Mouse (Mus musculus): ENCODE measurements around the gene Mettl26. TPM values are rescaled to one million over a fixed set of nuclear protein-coding genes. Genes with fewer than 3 reads are reported as not detected.
A peak's percentile ranks its signal among the peaks of the same experiment; 100 is the strongest.

Mettl26 gene
- polyA plus RNA-seq, 1 experiment from 2014 or later: 73.9 TPM

- no peak for ATAC-seq (ENCODE audit: low read depth)
- H3K4me3 ChIP-seq (ENCODE audit: low read depth, low read length): no peak overlapping the region
- peaks cover 25% of the 10 kb centered on the region; the same call in 1 of the 2 replicates for H3K36me3 ChIP-seq (ENCODE audit: control insufficient read depth, insufficient read depth, low read length)
Observed at GRCm38 (mm10) chr17:25886806-25887205, 11.9 kb downstream of the Mettl26 start.

GRCm38 (mm10) chr17:25887467-25887866, 12.6 kb downstream of the Mettl26 start:
- no peak for ATAC-seq (ENCODE audit: low read depth)
- whole genome bisulfite sequencing: 91% methylated on average over 10 of the region's 10 CpGs
- H3K9me3 ChIP-seq (ENCODE audit: control insufficient read depth, low read length): no peaks in the 10 kb centered on the region
- H3K27ac ChIP-seq (ENCODE audit: low read depth, low read length): no peak overlapping the region
- no peak overlapping the region for H3K4me3 ChIP-seq (ENCODE audit: low read depth, low read length)
- no peaks in the 10 kb centered on the region for H3K27me3 ChIP-seq (ENCODE audit: control insufficient read depth, insufficient read depth, low read length)
- H3K4me2 ChIP-seq (ENCODE audit: low read depth, low read length): no peak overlapping the region
- no peaks in the 10 kb centered on the region for H3K4me1 ChIP-seq (ENCODE audit: control insufficient read depth, insufficient read depth, low read length)
- H3K9ac ChIP-seq (replicated peaks; ENCODE audit: low read depth, low read length): no peak overlapping the region
- peaks cover 25% of the 10 kb centered on the region; the same call in 1 of the 2 replicates for H3K36me3 ChIP-seq (ENCODE audit: control insufficient read depth, insufficient read depth, low read length)

More at GRCm38 (mm10) chr17:25886806-25887205, 11.9 kb downstream of the Mettl26 start:
- no peak overlapping the region for H3K9ac ChIP-seq (replicated peaks; ENCODE audit: low read depth, low read length)
- no peak overlapping the region for H3K4me2 ChIP-seq (ENCODE audit: low read depth, low read length)
- H3K27ac ChIP-seq (ENCODE audit: low read depth, low read length): no peak overlapping the region
- H3K27me3 ChIP-seq (ENCODE audit: control insufficient read depth, insufficient read depth, low read length): no peaks in the 10 kb centered on the region
- H3K9me3 ChIP-seq (ENCODE audit: control insufficient read depth, low read length): no peaks in the 10 kb centered on the region
- H3K4me1 ChIP-seq (ENCODE audit: control insufficient read depth, insufficient read depth, low read length): no peaks in the 10 kb centered on the region

- Histone ChIP-seq H3K4me2 (ENCODE audit: low read depth, low read length) (no peak overlapping the region), H3K9ac (replicated peaks; ENCODE audit: low read depth, low read length) (no peak overlapping the region), H3K9me3 (ENCODE audit: control insufficient read depth, low read length) (no peaks in the 10 kb centered on the region), H3K36me3 (ENCODE audit: control insufficient read depth, insufficient read depth, low read length) (peaks cover 20% of the 10 kb centered on the region; the same call in 1 of the 2 replicates), H3K27ac (ENCODE audit: low read depth, low read length) (no peak overlapping the region), H3K4me3 (ENCODE audit: low read depth, low read length) (no peak overlapping the region), H3K27me3 (ENCODE audit: control insufficient read depth, insufficient read depth, low read length) (no peaks in the 10 kb centered on the region), H3K4me1 (ENCODE audit: control insufficient read depth, insufficient read depth, low read length) (no peaks in the 10 kb centered on the region)
- no peak for ATAC-seq (ENCODE audit: low read depth)
- 95% methylated on average over 3 of the region's 3 CpGs for WGBS
Observed at GRCm38 (mm10) chr17:25888837-25889236, 14.0 kb downstream of the Mettl26 start.

GRCm38 (mm10) chr17:25893975-25894617, 19.2 kb downstream of the Mettl26 start:
- peak overlapping the region; percentile 30; the same call in 1 of the 2 replicates for H3K27ac ChIP-seq (ENCODE audit: low read depth, low read length)
- no peaks in the 10 kb centered on the region for H3K27me3 ChIP-seq (ENCODE audit: control insufficient read depth, insufficient read depth, low read length)
- peaks cover 3% of the 10 kb centered on the region; the same call in 1 of the 2 replicates for H3K36me3 ChIP-seq (ENCODE audit: control insufficient read depth, insufficient read depth, low read length)
- no peak overlapping the region for H3K4me2 ChIP-seq (ENCODE audit: low read depth, low read length)
- H3K9me3 ChIP-seq (ENCODE audit: control insufficient read depth, low read length): no peaks in the 10 kb centered on the region
- no peak overlapping the region for H3K4me3 ChIP-seq (ENCODE audit: low read depth, low read length)
- no peaks in the 10 kb centered on the region for H3K4me1 ChIP-seq (ENCODE audit: control insufficient read depth, insufficient read depth, low read length)
- H3K9ac ChIP-seq (replicated peaks; ENCODE audit: low read depth, low read length): no peak overlapping the region
- peak; percentile 87 for ATAC-seq (ENCODE audit: low read depth)
- 30% methylated on average over 2 of the region's 2 CpGs for WGBS

GRCm38 (mm10) chr17:25895415-25895814, 20.5 kb downstream of the Mettl26 start:
- no peak for ATAC-seq (ENCODE audit: low read depth)
- no peak overlapping the region for H3K27ac ChIP-seq (ENCODE audit: low read depth, low read length)
- no peak overlapping the region for H3K9ac ChIP-seq (replicated peaks; ENCODE audit: low read depth, low read length)
- no peaks in the 10 kb centered on the region for H3K4me1 ChIP-seq (ENCODE audit: control insufficient read depth, insufficient read depth, low read length)
- H3K4me2 ChIP-seq (ENCODE audit: low read depth, low read length): no peak overlapping the region
- H3K27me3 ChIP-seq (ENCODE audit: control insufficient read depth, insufficient read depth, low read length): no peaks in the 10 kb centered on the region
- H3K4me3 ChIP-seq (ENCODE audit: low read depth, low read length): no peak overlapping the region
- 51% methylated on average over 2 of the region's 2 CpGs for WGBS
- H3K36me3 ChIP-seq (ENCODE audit: control insufficient read depth, insufficient read depth, low read length): no peaks in the 10 kb centered on the region
- no peaks in the 10 kb centered on the region for H3K9me3 ChIP-seq (ENCODE audit: control insufficient read depth, low read length)

- no peaks in the 10 kb centered on the region for H3K36me3 ChIP-seq (ENCODE audit: control insufficient read depth, insufficient read depth, low read length)
- no peak for ATAC-seq (ENCODE audit: low read depth)
- 70% methylated on average over 12 of the region's 12 CpGs for WGBS
- H3K9ac ChIP-seq (replicated peaks; ENCODE audit: low read depth, low read length): no peak overlapping the region
- H3K4me3 ChIP-seq (ENCODE audit: low read depth, low read length): no peak overlapping the region
- H3K27me3 ChIP-seq (ENCODE audit: control insufficient read depth, insufficient read depth, low read length): no peaks in the 10 kb centered on the region
- no peak overlapping the region for H3K27ac ChIP-seq (ENCODE audit: low read depth, low read length)
- no peaks in the 10 kb centered on the region for H3K4me1 ChIP-seq (ENCODE audit: control insufficient read depth, insufficient read depth, low read length)
- H3K9me3 ChIP-seq (ENCODE audit: control insufficient read depth, low read length): no peaks in the 10 kb centered on the region
- H3K4me2 ChIP-seq (ENCODE audit: low read depth, low read length): no peak overlapping the region
Observed at GRCm38 (mm10) chr17:25895891-25896290, 21.0 kb downstream of the Mettl26 start.

GRCm38 (mm10) chr17:25900193-25900592, 25.3 kb downstream of the Mettl26 start:
- no peaks in the 10 kb centered on the region for H3K9me3 ChIP-seq (ENCODE audit: control insufficient read depth, low read length)
- no peaks in the 10 kb centered on the region for H3K27me3 ChIP-seq (ENCODE audit: control insufficient read depth, insufficient read depth, low read length)
- H3K4me2 ChIP-seq (ENCODE audit: low read depth, low read length): no peak overlapping the region
- WGBS: 92% methylated on average over 1 of the region's 1 CpGs
- no peak for ATAC-seq (ENCODE audit: low read depth)
- no peak overlapping the region for H3K9ac ChIP-seq (replicated peaks; ENCODE audit: low read depth, low read length)
- no peaks in the 10 kb centered on the region for H3K36me3 ChIP-seq (ENCODE audit: control insufficient read depth, insufficient read depth, low read length)
- no peaks in the 10 kb centered on the region for H3K4me1 ChIP-seq (ENCODE audit: control insufficient read depth, insufficient read depth, low read length)
- no peak overlapping the region for H3K4me3 ChIP-seq (ENCODE audit: low read depth, low read length)
- no peak overlapping the region for H3K27ac ChIP-seq (ENCODE audit: low read depth, low read length)

- 88% methylated on average over 3 of the region's 3 CpGs for WGBS
- Histone ChIP-seq H3K4me1 (ENCODE audit: control insufficient read depth, insufficient read depth, low read length) (no peaks in the 10 kb centered on the region), H3K4me3 (ENCODE audit: low read depth, low read length) (no peak overlapping the region), H3K36me3 (ENCODE audit: control insufficient read depth, insufficient read depth, low read length) (no peaks in the 10 kb centered on the region), H3K9me3 (ENCODE audit: control insufficient read depth, low read length) (no peaks in the 10 kb centered on the region), H3K9ac (replicated peaks; ENCODE audit: low read depth, low read length) (no peak overlapping the region), H3K4me2 (ENCODE audit: low read depth, low read length) (no peak overlapping the region), H3K27ac (ENCODE audit: low read depth, low read length) (no peak overlapping the region), H3K27me3 (ENCODE audit: control insufficient read depth, insufficient read depth, low read length) (no peaks in the 10 kb centered on the region)
- no peak for ATAC-seq (ENCODE audit: low read depth)
Observed at GRCm38 (mm10) chr17:25903061-25903460, 28.2 kb downstream of the Mettl26 start.

GRCm38 (mm10) chr17:25907640-25908039, 32.8 kb downstream of the Mettl26 start:
- H3K4me3 ChIP-seq (ENCODE audit: low read depth, low read length): no peak overlapping the region
- no peak for ATAC-seq (ENCODE audit: low read depth)
- 86% methylated on average over 2 of the region's 2 CpGs for WGBS

More at GRCm38 (mm10) chr17:25907640-25908039, 32.8 kb downstream of the Mettl26 start:
- H3K4me1 ChIP-seq (ENCODE audit: control insufficient read depth, insufficient read depth, low read length): no peaks in the 10 kb centered on the region
- H3K27ac ChIP-seq (ENCODE audit: low read depth, low read length): no peak overlapping the region
- H3K9ac ChIP-seq (replicated peaks; ENCODE audit: low read depth, low read length): no peak overlapping the region
- H3K4me2 ChIP-seq (ENCODE audit: low read depth, low read length): no peak overlapping the region
- H3K36me3 ChIP-seq (ENCODE audit: control insufficient read depth, insufficient read depth, low read length): no peaks in the 10 kb centered on the region
- H3K27me3 ChIP-seq (ENCODE audit: control insufficient read depth, insufficient read depth, low read length): no peaks in the 10 kb centered on the region
- H3K9me3 ChIP-seq (ENCODE audit: control insufficient read depth, low read length): no peaks in the 10 kb centered on the region

All from neural tube, embryonic 14.5 days (tissue).